Mouse (Mus musculus) heart, embryonic 15.5 days (tissue): Measurements from ENCODE around the gene Zfp109. TPM values are rescaled to one million over a fixed set of nuclear protein-coding genes. Genes with fewer than 3 reads are reported as not detected.

Experiments
- ATAC-seq: fragments of 200-750 bp; cut with Nextera tagmentation; replicated peaks from 2 replicates; pipeline ENCODE4 v1.8.0; 2017; ENCODE audit warnings: low read depth, moderate TSS enrichment; ENCODE audit not compliant: insufficient number of reproducible peaks, insufficient read depth, low FRiP score
- H3K27ac ChIP-seq: fragments of 300-500 bp; sonication (generic); 2 replicates; pipeline ENCODE4 v1.5.1; 2015; ENCODE audit warnings: mild to moderate bottlenecking, inconsistent platforms
- H3K27me3 ChIP-seq: fragments of 300-500 bp; sonication (generic); 2 replicates; pipeline ENCODE4 v1.6.1; 2015; ENCODE audit warnings: inconsistent platforms
- H3K36me3 ChIP-seq: fragments of 300-500 bp; sonication (generic); 2 replicates; pipeline ENCODE4 v1.6.1; 2015; ENCODE audit warnings: mild to moderate bottlenecking, inconsistent platforms
- H3K4me1 ChIP-seq: fragments of 300-500 bp; sonication (generic); replicated peaks from 2 replicates; pipeline ENCODE4 v1.6.1; 2015; ENCODE audit warnings: inconsistent platforms
- H3K4me2 ChIP-seq: fragments of 300-500 bp; sonication (generic); 2 replicates; pipeline ENCODE4 v1.6.1; 2015; ENCODE audit warnings: inconsistent platforms, mild to moderate bottlenecking, moderate library complexity
- H3K4me3 ChIP-seq: fragments of 300-500 bp; sonication (generic); 2 replicates; pipeline ENCODE4 v1.5.1; 2015; ENCODE audit warnings: mild to moderate bottlenecking, inconsistent platforms
- H3K9ac ChIP-seq: fragments of 300-500 bp; sonication (generic); 2 replicates; pipeline ENCODE4 v1.6.1; 2015; ENCODE audit warnings: mild to moderate bottlenecking, inconsistent platforms
- H3K9me3 ChIP-seq: fragments of 300-500 bp; sonication (generic); replicated peaks from 2 replicates; pipeline ENCODE4 v1.6.1; 2016; ENCODE audit warnings: inconsistent platforms
- WGBS: fragments of 180-500 bp; shearing (Covaris S2); methylation state at CpG from one replicate; pipeline ENCODE4 v1.1.7; 2015; ENCODE audit warnings: mixed read lengths; 5-methylcytosine and 5-hydroxymethylcytosine counted together
- polyA plus RNA-seq: library from polyadenylated mRNA; unstranded; fragments of >200 nt; fragmentation: Nextera tagmentation; extraction: Ambion mirVana; gene quantifications from 2 replicates; pipeline ENCODE4 v1.2.1, GENCODE M21; 2015

Zfp109 gene
- polyA plus RNA-seq, 1 experiment from 2014 or later, result 2.9 TPM

- H3K36me3 ChIP-seq, result peaks cover 62% of the 10 kb centered on the region
- H3K27ac ChIP-seq, result no peak overlapping the region
- ATAC-seq, result no peak
- 94% methylated on average over 4 of the region's 4 CpGs for WGBS
- no peaks in the 10 kb centered on the region for H3K4me1 ChIP-seq
- no peak overlapping the region for H3K9ac ChIP-seq
- peaks cover 11% of the 10 kb centered on the region; the same call in 1 of the 2 replicates for H3K9me3 ChIP-seq
- no peaks in the 10 kb centered on the region for H3K27me3 ChIP-seq
- no peak overlapping the region for H3K4me3 ChIP-seq
- no peak overlapping the region for H3K4me2 ChIP-seq
Observed at GRCm38 (mm10) chr7:24196961-24197360, 40.4 kb downstream of the Zfp109 start.

DNA sequence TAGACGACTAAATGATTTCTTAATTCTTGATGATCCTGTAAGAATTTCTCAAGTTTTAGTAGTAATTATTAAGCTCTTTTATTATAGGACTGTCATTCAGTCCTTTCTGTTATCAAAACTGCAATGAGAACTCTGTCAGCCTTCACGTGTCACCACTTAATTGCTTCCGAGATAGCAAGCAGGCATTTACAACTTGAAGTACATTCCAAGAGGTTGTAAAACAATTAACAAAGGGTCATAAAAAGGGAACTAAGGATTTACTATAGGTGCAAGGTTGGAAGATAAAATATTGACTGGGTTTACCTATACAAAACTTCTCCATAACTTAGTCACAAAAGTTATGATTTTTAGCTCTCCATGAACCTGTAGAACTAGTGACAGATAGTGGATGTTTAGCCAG is 44.2 kb downstream of the Zfp109 start:
- H3K4me1 ChIP-seq, result no peaks in the 10 kb centered on the region
- no peak overlapping the region for H3K27ac ChIP-seq
- no peak overlapping the region for H3K4me2 ChIP-seq
- H3K27me3 ChIP-seq, result no peaks in the 10 kb centered on the region
- WGBS, result 77% methylated on average over 3 of the region's 3 CpGs
- no peak overlapping the region for H3K4me3 ChIP-seq
- H3K9me3 ChIP-seq, result 0 out of 2 replicates have a peak, but pooled peaks cover 3% of the 10 kb centered on the region
- peaks cover 25% of the 10 kb centered on the region for H3K36me3 ChIP-seq
- H3K9ac ChIP-seq, result no peak overlapping the region
- no peak for ATAC-seq

- Histone ChIP-seq H3K9me3 (no peaks in the 10 kb centered on the region), H3K4me1 (no peaks in the 10 kb centered on the region), H3K4me3 (no peak overlapping the region), H3K9ac (no peak overlapping the region), H3K4me2 (no peak overlapping the region), H3K36me3 (peaks cover 11% of the 10 kb centered on the region; the same call in 1 of the 2 replicates), H3K27me3 (no peaks in the 10 kb centered on the region), H3K27ac (no peak overlapping the region)
- 76% methylated on average over 2 of the region's 2 CpGs for WGBS
- no peak for ATAC-seq
Observed at GRCm38 (mm10) chr7:24191361-24191760, 46.0 kb downstream of the Zfp109 start.

GRCm38 (mm10) chr7:24189571-24189944 is 47.8 kb downstream of the Zfp109 start:
- no peaks in the 10 kb centered on the region for H3K9me3 ChIP-seq
- H3K27me3 ChIP-seq, result no peaks in the 10 kb centered on the region
- ATAC-seq, result no peak
- WGBS, result 21% methylated on average over 5 of the region's 5 CpGs
- no peak overlapping the region for H3K27ac ChIP-seq
- H3K9ac ChIP-seq, result no peak overlapping the region
- no peak overlapping the region for H3K4me3 ChIP-seq
- no peaks in the 10 kb centered on the region for H3K4me1 ChIP-seq
- H3K36me3 ChIP-seq, result peaks cover 9% of the 10 kb centered on the region; the same call in 1 of the 2 replicates
- H3K4me2 ChIP-seq, result no peak overlapping the region

- WGBS, result 64% methylated on average over 4 of the region's 4 CpGs
- Histone ChIP-seq H3K9me3 (no peaks in the 10 kb centered on the region), H3K4me3 (no peak overlapping the region), H3K9ac (no peak overlapping the region), H3K4me1 (no peaks in the 10 kb centered on the region), H3K36me3 (peaks cover 4% of the 10 kb centered on the region; the same call in 1 of the 2 replicates), H3K27me3 (no peaks in the 10 kb centered on the region), H3K4me2 (no peak overlapping the region), H3K27ac (no peak overlapping the region)
- ATAC-seq, result no peak
Observed at GRCm38 (mm10) chr7:24188901-24189570, 48.3 kb downstream of the Zfp109 start.

DNA sequence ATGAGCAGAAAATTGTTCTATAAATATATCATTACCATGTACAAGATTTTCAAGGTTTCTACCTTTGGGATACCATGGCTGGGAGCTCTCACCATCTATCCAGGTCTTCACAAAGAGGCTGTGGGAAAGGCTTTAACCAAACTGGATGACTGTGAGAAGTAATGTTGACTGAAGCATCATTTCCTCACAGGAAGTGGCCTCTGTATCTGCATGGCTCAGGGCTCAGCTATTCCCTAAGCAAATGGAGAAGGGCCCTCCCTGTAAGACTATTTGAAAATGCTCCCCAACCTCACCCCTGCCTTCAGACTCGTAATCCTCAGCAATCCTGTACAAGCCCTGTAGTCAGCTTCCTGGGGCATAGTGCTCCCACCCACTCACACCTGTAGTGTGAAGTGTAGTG is 49.7 kb downstream of the Zfp109 start:
- H3K4me1 ChIP-seq, result no peaks in the 10 kb centered on the region
- no peaks in the 10 kb centered on the region for H3K27me3 ChIP-seq
- H3K4me3 ChIP-seq, result no peak overlapping the region
- no peaks in the 10 kb centered on the region for H3K9me3 ChIP-seq
- no peak overlapping the region for H3K27ac ChIP-seq
- H3K36me3 ChIP-seq, result no peaks in the 10 kb centered on the region
- H3K4me2 ChIP-seq, result no peak overlapping the region
- no peak for ATAC-seq
- WGBS, result 64% methylated on average over 1 of the region's 1 CpGs
- H3K9ac ChIP-seq, result no peak overlapping the region

Other genes with a start within 250 kb of the Zfp109 start
- gene V1rd19, start 235.9 kb downstream of the Zfp109 start, polyA plus RNA-seq, result not detected in 2 replicates
- not detected in 2 replicates for gene Vmn1r183, start 184.3 kb downstream of the Zfp109 start, polyA plus RNA-seq
- 11.5 and 14.2 TPM in 2 replicates for gene Zfp180, start 155.6 kb downstream of the Zfp109 start, polyA plus RNA-seq
- 5.3 and 6.3 TPM in 2 replicates for gene Zfp112, start 125.2 kb downstream of the Zfp109 start, polyA plus RNA-seq
- 7.8 and 8.9 TPM in 2 replicates for gene Zfp235, start 103.4 kb downstream of the Zfp109 start, polyA plus RNA-seq
- gene Zfp114, start 62.5 kb downstream of the Zfp109 start, polyA plus RNA-seq, result 3.0 and 3.4 TPM in 2 replicates
- 5.9 and 6.4 TPM in 2 replicates for gene Zfp111, start 26.1 kb downstream of the Zfp109 start, polyA plus RNA-seq
- 2.1 and 3.0 TPM in 2 replicates for gene Zfp108, start 17.2 kb upstream of the Zfp109 start, polyA plus RNA-seq
- 5.4 and 6.5 TPM in 2 replicates for gene Zfp93, start 32.9 kb upstream of the Zfp109 start, polyA plus RNA-seq
- gene Zfp61, start 63.7 kb upstream of the Zfp109 start, polyA plus RNA-seq, result 14.3 and 19.4 TPM in 2 replicates
- gene Zfp94, start 79.1 kb upstream of the Zfp109 start, polyA plus RNA-seq, result 4.3 and 5.5 TPM in 2 replicates
- 0.28 TPM in 1 of 2 replicates, not detected in the other for gene Tescl, start 96.4 kb upstream of the Zfp109 start, polyA plus RNA-seq
- 0.09 TPM in 1 of 2 replicates, not detected in the other for gene Lypd5, start 111.6 kb upstream of the Zfp109 start, polyA plus RNA-seq
- gene Kcnn4, start 132.7 kb upstream of the Zfp109 start, polyA plus RNA-seq, result 1.7 and 8.5 TPM in 2 replicates
- 17.1 and 23.8 TPM in 2 replicates for gene Smg9, start 162.1 kb upstream of the Zfp109 start, polyA plus RNA-seq
- gene Irgc1, start 214.7 kb upstream of the Zfp109 start, polyA plus RNA-seq, result not detected in 2 replicates
- gene Plaur, start 224.9 kb upstream of the Zfp109 start, polyA plus RNA-seq, result 8.2 and 9.9 TPM in 2 replicates
- gene Cadm4, start 244.5 kb upstream of the Zfp109 start, polyA plus RNA-seq, result 1.3 and 2.0 TPM in 2 replicates